Mouse (Mus musculus): ENCODE data around the gene Tas2r115. TPM values are rescaled to one million over a fixed set of nuclear protein-coding genes. Genes with fewer than 3 reads are reported as not detected.

Tas2r115 gene
- total RNA-seq (2012; rRNA removed) (not detected in 2 replicates), total RNA-seq (2014; rRNA removed) (not detected in 2 replicates), polyA plus RNA-seq (2012; ENCODE audit: insufficient read length, low read depth) (not detected in 2 replicates)

- no peaks in the 10 kb centered on the region for H3K79me2 ChIP-seq (replicated peaks; ENCODE audit: control insufficient read depth, extremely low read depth, insufficient read depth, poor library complexity, severe bottlenecking)
- H3K4me2 ChIP-seq (ENCODE audit: insufficient read depth, low read depth, poor library complexity, severe bottlenecking): no peak within 1 kb of the TSS
- no peak within 1 kb of the TSS for H3K9ac ChIP-seq (ENCODE audit: insufficient read depth, low read depth)
- no peaks in the 10 kb centered on the region for H3K4me1 ChIP-seq (ENCODE audit: control insufficient read depth in 1 of 2, insufficient read depth in 2 of 2)
- dilution Hi-C loops (cut with MboI; ENCODE audit: extremely low pct_ligation_motif_present, extremely low pct_unique_long_range_greater_than_20kb, low sequenced_read_pairs): no loop called here
- H3K9me3 ChIP-seq (replicated peaks; ENCODE audit: low read length): peaks cover 16% of the 10 kb centered on the region
- no peak within 1 kb of the TSS for H3K27ac ChIP-seq (ENCODE audit: insufficient read depth, low read depth)
- H3K36me3 ChIP-seq (replicated peaks in 1 of 2; ENCODE audit: control insufficient read depth in 1 of 2, insufficient read depth in 1 of 2, low read length in 1 of 2): no peaks in the 10 kb centered on the region
- H3K27me3 ChIP-seq (replicated peaks): no peaks in the 10 kb centered on the region
- DNase-seq (ENCODE audit: extremely low read depth): no peak
- in situ Hi-C loops (cut with MboI; ENCODE audit: low pct_ligation_motif_present, low pct_unique_long_range_greater_than_20kb, low sequenced_read_pairs): no loop called here
- no peak within 1 kb of the TSS for H3K4me3 ChIP-seq (replicated peaks in 1 of 3; ENCODE audit: low read depth in 2 of 3, low read length in 2 of 3, poor library complexity in 1 of 3)
- TF ChIP-seq ELF1 (IDR thresholded peaks at IDR 0.05; ENCODE audit: low read depth, low read length): no peak
- TF ChIP-seq USF2 (conservative IDR thresholded peaks at IDR 0.05; ENCODE audit: low read depth, low read length): no peak
- TF ChIP-seq SIN3A (IDR thresholded peaks at IDR 0.05; ENCODE audit: low read length): no peak
- TF ChIP-seq TBP (conservative IDR thresholded peaks at IDR 0.05; ENCODE audit: low read depth, low read length): no peak
- TF ChIP-seq MXI1 (IDR thresholded peaks at IDR 0.05; ENCODE audit: low read depth, low read length): no peak
- no peak for TF ChIP-seq ZKSCAN1 (IDR thresholded peaks at IDR 0.05; ENCODE audit: borderline replicate concordance, low read depth, low read length)
- TF ChIP-seq KAT2A (IDR thresholded peaks at IDR 0.05; ENCODE audit: insufficient replicate concordance, low read length): no peak
- TF ChIP-seq POLR2AphosphoS2 (IDR thresholded peaks at IDR 0.05; ENCODE audit: low read depth, low read length): no peak
- TF ChIP-seq RAD21 (IDR thresholded peaks at IDR 0.05; ENCODE audit: low read depth, low read length): no peak
- TF ChIP-seq SMC3 (IDR thresholded peaks at IDR 0.05; ENCODE audit: low read depth, low read length): no peak
- TF ChIP-seq RCOR1 (conservative IDR thresholded peaks at IDR 0.05; ENCODE audit: low read depth, low read length): no peak
- no peak for TF ChIP-seq CHD2 (IDR thresholded peaks at IDR 0.05; ENCODE audit: low read length)
- no peak for TF ChIP-seq HCFC1 (IDR thresholded peaks at IDR 0.05; ENCODE audit: low read depth, low read length)
- TF ChIP-seq ZC3H11A (IDR thresholded peaks at IDR 0.05; ENCODE audit: low read depth, low read length): no peak
- no peak for TF ChIP-seq JUND (conservative IDR thresholded peaks at IDR 0.05; ENCODE audit: low read depth, low read length)
- no peak for TF ChIP-seq BHLHE40 (IDR thresholded peaks at IDR 0.05; ENCODE audit: low read depth, low read length)
Measured at GRCm38 (mm10) chr6:132737935-132738334, at the start of gene Tas2r115. TSS of gene Tas2r115 (minus strand) at chr6:132738035.

- Histone ChIP-seq H3K79me2 (replicated peaks; ENCODE audit: control insufficient read depth, extremely low read depth, insufficient read depth, poor library complexity, severe bottlenecking) (no peaks in the 10 kb centered on the region), H3K4me2 (ENCODE audit: insufficient read depth, low read depth, poor library complexity, severe bottlenecking) (no peak within 1 kb of the TSS), H3K36me3 (replicated peaks in 1 of 2; ENCODE audit: control insufficient read depth in 1 of 2, insufficient read depth in 1 of 2, low read length in 1 of 2) (no peaks in the 10 kb centered on the region), H3K9ac (ENCODE audit: insufficient read depth, low read depth) (no peak within 1 kb of the TSS), H3K4me1 (ENCODE audit: control insufficient read depth in 1 of 2, insufficient read depth in 2 of 2) (no peaks in the 10 kb centered on the region), H3K27me3 (replicated peaks) (no peaks in the 10 kb centered on the region), H3K9me3 (replicated peaks; ENCODE audit: low read length) (peaks cover 9% of the 10 kb centered on the region), H3K4me3 (replicated peaks in 1 of 3; ENCODE audit: low read depth in 2 of 3, low read length in 2 of 3, poor library complexity in 1 of 3) (no peak within 1 kb of the TSS), H3K27ac (ENCODE audit: insufficient read depth, low read depth) (no peak within 1 kb of the TSS)
- TF ChIP-seq MAX (IDR thresholded peaks at IDR 0.05; ENCODE audit: low read length) (no peak), POLR2A (IDR thresholded peaks at IDR 0.05; ENCODE audit: low read depth, low read length) (no peak), USF1 (IDR thresholded peaks at IDR 0.05; ENCODE audit: low read depth, low read length) (no peak), MEF2A (IDR thresholded peaks at IDR 0.05; ENCODE audit: borderline replicate concordance, low read depth, low read length) (no peak), BHLHE40 (IDR thresholded peaks at IDR 0.05; ENCODE audit: low read depth, low read length) (no peak), USF2 (conservative IDR thresholded peaks at IDR 0.05; ENCODE audit: low read depth, low read length) (no peak), JUND (conservative IDR thresholded peaks at IDR 0.05; ENCODE audit: low read depth, low read length) (no peak), TBP (conservative IDR thresholded peaks at IDR 0.05; ENCODE audit: low read depth, low read length) (no peak), ZKSCAN1 (IDR thresholded peaks at IDR 0.05; ENCODE audit: borderline replicate concordance, low read depth, low read length) (no peak), CHD1 (IDR thresholded peaks at IDR 0.05; ENCODE audit: low read depth, low read length) (no peak), ZC3H11A (IDR thresholded peaks at IDR 0.05; ENCODE audit: low read depth, low read length) (no peak), MAFK (IDR thresholded peaks at IDR 0.05; ENCODE audit: insufficient replicate concordance, low read length) (no peak)
- in situ Hi-C loops (cut with MboI; ENCODE audit: low pct_ligation_motif_present, low pct_unique_long_range_greater_than_20kb, low sequenced_read_pairs): no loop called here
- dilution Hi-C loops (cut with MboI; ENCODE audit: extremely low pct_ligation_motif_present, extremely low pct_unique_long_range_greater_than_20kb, low sequenced_read_pairs): no loop called here
- DNase-seq (ENCODE audit: extremely low read depth): no peak
Measured at GRCm38 (mm10) chr6:132778062-132778461, 40.2 kb upstream of the Tas2r115 start, which contains the start of gene Tas2r136. TSS of gene Tas2r136 (minus strand) at chr6:132778162.

Measured in CH12.LX (cell line).